Mouse (Mus musculus) MEL (cell line): ENCODE data around the gene Arsg.

Experiments
- CTCF ChIP-seq, 3 experiments: IDR thresholded peaks in 2 of 3; conservative IDR thresholded peaks in 1 of 3; 2 replicates each; pipeline ENCODE4 v1.5.1; 2011 to 2012; ENCODE audit warnings: low read length in 3 of 3, low read depth in 2 of 3, mild to moderate bottlenecking in 2 of 3, improper control_type of control experiment in 1 of 3, inconsistent platforms in 1 of 3, mixed read lengths in 1 of 3, moderate library complexity in 1 of 3; ENCODE audit not compliant: control insufficient read depth in 1 of 3, insufficient read depth in 1 of 3, poor library complexity in 1 of 3, severe bottlenecking in 1 of 3
- EP300 ChIP-seq, 2 experiments: IDR thresholded peaks; 2 replicates each; pipeline ENCODE4 v1.6.1; 2011; ENCODE audit warnings: improper control_type of control experiment in 2 of 2, low read length in 2 of 2, low read depth in 1 of 2, mild to moderate bottlenecking in 1 of 2
- JUND ChIP-seq: IDR thresholded peaks from 2 replicates; pipeline ENCODE4 v1.6.1; 2011; ENCODE audit warnings: low read depth, mild to moderate bottlenecking, improper control_type of control experiment, low read length
- MYC ChIP-seq: IDR thresholded peaks from 2 replicates; pipeline ENCODE4 v1.6.1; 2011; ENCODE audit warnings: low read depth, mild to moderate bottlenecking, low read length, improper control_type of control experiment, moderate library complexity
- POLR2A ChIP-seq, 2 experiments: IDR thresholded peaks; 2 replicates each; pipeline ENCODE4 v1.6.1; 2011 to 2012; ENCODE audit warnings: low read length in 2 of 2, mild to moderate bottlenecking in 2 of 2, control low read depth in 1 of 2, improper control_type of control experiment in 1 of 2, low read depth in 1 of 2, moderate library complexity in 1 of 2; ENCODE audit not compliant: control insufficient read depth in 1 of 2, insufficient read depth in 1 of 2, poor library complexity in 1 of 2
- POLR2AphosphoS5 ChIP-seq: IDR thresholded peaks from 2 replicates; pipeline ENCODE4 v1.6.1; 2012; ENCODE audit warnings: low read depth, borderline replicate concordance, mild to moderate bottlenecking, inconsistent platforms, low read length, moderate library complexity, mixed read lengths
- ZMIZ1 ChIP-seq: IDR thresholded peaks from 2 replicates; pipeline ENCODE4 v1.6.1; 2012; ENCODE audit warnings: low read depth, mild to moderate bottlenecking, inconsistent platforms, low read length, improper control_type of control experiment, moderate library complexity

GRCm38 (mm10) chr11:109564466-109565214, 91.5 kb downstream of the Arsg start:
- TF ChIP-seq CTCF (IDR thresholded peaks at IDR 0.05 in 2 of 3, conservative IDR thresholded peaks at IDR 0.05 in 1 of 3; ENCODE audit: control insufficient read depth in 1 of 3, insufficient read depth in 1 of 3, low read depth in 2 of 3, low read length in 3 of 3, poor library complexity in 1 of 3, severe bottlenecking in 1 of 3) (no peak), POLR2A (IDR thresholded peaks at IDR 0.05; ENCODE audit: control insufficient read depth in 1 of 2, insufficient read depth in 1 of 2, low read depth in 1 of 2, low read length in 2 of 2, poor library complexity in 1 of 2) (no peak), ZMIZ1 (no peak), POLR2AphosphoS5 (no peak), MYC (no peak), EP300 (IDR thresholded peaks at IDR 0.05; ENCODE audit: low read depth in 1 of 2, low read length in 2 of 2) (peak; percentile 8 to 56; a peak in 2 of 4 replicates), JUND (no peak)
